Mouse (Mus musculus) ovary, postnatal 14 days (tissue): Measurements from ENCODE around the gene Cstf1.

Experiments used
- DNase-seq: peaks from one replicate; pipeline ENCODE4 v3.0.0; 2022; ENCODE audit warnings: low spot score

The Cstf1 gene

DNA sequence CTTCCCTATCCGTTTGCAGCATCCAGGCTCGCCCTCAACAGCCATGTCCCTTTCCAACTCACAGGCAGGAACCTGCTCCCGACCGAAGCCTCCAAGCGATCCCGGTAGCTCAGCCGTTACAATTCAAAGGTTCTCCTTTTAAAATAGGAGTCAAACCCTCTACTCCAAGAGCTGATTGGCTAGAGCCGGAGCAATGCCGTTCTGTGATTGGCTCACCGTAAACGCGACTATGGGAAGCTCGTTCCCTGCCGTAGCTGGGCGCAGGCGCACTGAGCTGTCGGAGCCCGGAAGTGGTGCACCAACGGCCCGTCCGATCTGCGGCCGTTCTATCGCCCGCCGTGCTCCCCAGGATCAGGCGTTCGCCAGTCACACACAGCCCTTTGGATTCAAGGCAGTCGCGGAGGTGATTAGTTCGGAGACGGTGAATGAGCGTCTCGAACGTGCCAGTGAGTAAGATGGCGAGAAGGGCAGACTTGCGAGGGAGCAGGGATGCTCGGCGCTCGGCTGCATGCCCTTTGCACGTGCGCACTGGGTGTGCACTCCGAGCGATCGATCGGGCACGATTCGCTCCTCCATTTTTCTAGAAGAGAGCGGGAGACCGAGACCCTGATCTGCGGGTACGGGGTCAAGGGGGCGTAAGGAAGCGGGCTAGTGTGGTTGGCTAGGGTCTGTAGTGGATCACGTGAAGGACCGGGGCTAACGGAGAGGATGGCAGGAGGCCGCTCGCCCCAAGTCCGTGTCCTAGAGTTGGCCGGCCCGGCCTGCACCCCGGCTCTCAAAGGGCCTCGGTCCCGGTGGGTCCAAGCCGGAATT, at the start of gene Cstf1, which contains the start of gene Aurka:
Cstf1 (plus strand) TSS at position 271 of the 813 bp plus-strand sequence.
Aurka (minus strand) TSS at position 125 of the 813 bp plus-strand sequence.
- DNase-seq = peak; percentile 85

DNA sequence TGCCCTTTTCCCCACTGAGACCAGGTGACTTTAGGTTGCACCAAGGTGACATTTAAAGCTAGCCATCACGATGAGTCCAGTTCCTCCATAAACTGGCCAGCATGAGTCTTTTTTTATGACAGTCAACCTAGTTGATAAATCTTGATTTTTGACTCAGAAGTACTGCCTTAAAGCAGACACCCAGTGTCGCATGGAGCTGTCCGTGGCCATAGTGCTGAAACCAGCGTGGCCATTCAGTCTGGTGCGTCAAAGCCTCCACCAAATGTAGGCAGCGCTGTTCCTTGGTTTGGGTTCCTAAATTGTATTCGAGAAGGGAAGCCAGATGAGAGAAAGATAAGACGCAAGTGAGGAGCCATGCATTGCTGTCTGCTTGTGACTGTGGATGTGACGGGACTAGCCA, 49.6 kb upstream of the Cstf1 start:
- DNase-seq = peak; percentile 67

DNA sequence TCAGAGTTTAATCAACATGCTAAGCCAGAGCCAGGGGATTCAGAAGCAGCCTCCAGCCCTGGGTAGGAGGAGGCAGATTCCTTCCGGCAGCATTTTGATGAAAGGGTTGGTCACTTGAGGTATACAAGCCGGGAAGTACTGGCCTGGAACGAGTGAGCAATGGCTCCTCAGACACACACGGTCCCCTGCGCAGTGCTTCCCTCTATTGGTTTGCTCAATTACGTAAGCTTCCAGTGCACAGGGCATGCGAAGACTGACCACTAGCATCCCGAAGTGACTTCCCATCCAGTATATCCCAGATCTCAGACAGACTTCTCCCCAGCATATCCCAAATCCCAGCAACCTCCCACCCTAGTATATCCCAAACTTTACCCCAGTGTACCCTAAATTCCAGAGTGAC, 42.2 kb upstream of the Cstf1 start:
- DNase-seq = no peak

GRCm38 (mm10) chr2:172329179-172329578, 41.3 kb upstream of the Cstf1 start:
- DNase-seq = peak; percentile 41

- no peak for DNase-seq
These were observed 32.1 kb upstream of the Cstf1 start for GRCm38 (mm10) chr2:172338206-172338942.

- no peak for DNase-seq
These were observed 29.5 kb upstream of the Cstf1 start for GRCm38 (mm10) chr2:172340936-172341335.

- DNase-seq = no peak
These were observed 28.9 kb upstream of the Cstf1 start for GRCm38 (mm10) chr2:172341606-172342005.

GRCm38 (mm10) chr2:172343751-172344150, 26.7 kb upstream of the Cstf1 start:
- DNase-seq = no peak

DNA sequence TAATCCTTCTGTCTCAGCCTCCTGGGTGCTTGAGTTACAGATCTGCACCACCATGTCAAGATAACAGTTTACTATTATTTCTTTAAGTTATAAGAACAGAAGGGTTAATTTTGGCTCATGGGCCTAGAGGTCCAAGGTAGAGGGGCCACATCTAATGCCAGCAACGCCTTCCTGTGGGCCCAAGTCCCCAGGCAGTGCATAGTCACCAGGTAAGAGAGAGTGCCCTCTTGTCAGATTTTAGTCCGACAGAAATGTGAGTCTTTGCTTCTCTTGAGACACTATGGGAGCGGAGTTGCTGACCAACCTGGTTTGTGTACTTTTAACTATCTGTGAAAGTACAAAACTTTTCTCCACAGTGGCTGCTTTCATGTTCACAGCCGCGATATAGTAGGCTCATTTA, 25.8 kb upstream of the Cstf1 start:
- DNase-seq = no peak

DNA sequence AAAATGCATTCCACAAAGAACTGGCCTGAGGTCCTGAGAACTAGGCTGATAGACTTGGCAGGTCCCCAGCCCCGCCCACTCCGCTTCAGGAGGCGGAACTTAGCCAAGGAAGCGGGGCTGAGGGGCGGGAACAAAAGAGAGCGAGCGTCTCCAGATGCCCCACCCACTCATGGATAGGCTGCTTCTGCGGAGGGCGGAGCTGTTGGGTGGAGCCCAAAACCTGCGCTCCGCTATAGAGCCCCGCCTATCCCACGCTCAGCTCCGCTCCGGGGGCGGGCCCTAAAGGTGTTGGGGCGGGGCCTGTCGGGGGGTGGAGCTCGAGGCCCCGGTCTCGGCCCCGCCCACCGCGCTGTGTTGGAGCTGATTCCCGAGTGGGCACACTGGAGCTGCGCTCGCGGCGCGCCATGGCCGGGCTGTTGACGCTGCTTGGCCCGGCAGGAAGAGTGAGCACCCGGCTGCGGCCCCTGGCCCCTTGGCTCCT, 25.2 kb upstream of the Cstf1 start, which contains the start of gene Fam210b:
Fam210b (plus strand) TSS at position 308 of the 481 bp plus-strand sequence.
- DNase-seq = peak; percentile 92

- DNase-seq = no peak
These were observed 24.2 kb upstream of the Cstf1 start for GRCm38 (mm10) chr2:172346034-172346929.

GRCm38 (mm10) chr2:172346933-172347611, 23.4 kb upstream of the Cstf1 start:
- no peak for DNase-seq

DNA sequence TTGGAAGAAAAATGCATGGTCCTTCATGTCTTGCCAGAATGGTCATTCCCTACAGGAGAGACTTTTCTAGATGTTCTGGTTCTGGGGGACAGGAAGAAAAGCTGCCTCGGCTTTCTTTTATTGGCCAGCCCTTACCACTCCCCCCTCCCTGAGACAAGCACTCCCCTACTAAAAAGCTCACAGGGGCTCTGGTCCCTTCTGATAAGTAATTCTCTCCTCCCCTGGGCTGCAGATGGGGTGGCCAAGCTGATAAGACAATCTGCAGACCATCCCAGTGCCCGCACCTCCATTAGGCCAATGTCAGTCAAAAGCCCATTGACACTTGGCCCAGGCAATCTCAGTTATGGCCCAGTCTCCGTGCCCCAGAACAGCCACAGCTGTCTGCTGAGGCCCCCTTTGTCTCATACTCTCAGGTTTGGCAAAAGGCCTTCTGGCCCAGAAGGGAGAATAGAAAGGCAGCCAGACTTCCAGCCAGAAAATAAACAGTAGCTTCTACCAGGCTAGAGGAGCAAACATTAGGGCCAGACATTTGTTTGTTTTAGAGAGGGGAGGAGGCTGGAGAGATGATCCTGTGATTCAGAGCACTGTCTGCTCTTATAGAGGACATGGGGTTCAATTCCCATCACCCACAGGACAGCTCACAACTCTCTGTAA, 22.1 kb upstream of the Cstf1 start:
- DNase-seq = no peak

GRCm38 (mm10) chr2:172349776-172350175, 20.7 kb upstream of the Cstf1 start:
- DNase-seq = no peak

DNA sequence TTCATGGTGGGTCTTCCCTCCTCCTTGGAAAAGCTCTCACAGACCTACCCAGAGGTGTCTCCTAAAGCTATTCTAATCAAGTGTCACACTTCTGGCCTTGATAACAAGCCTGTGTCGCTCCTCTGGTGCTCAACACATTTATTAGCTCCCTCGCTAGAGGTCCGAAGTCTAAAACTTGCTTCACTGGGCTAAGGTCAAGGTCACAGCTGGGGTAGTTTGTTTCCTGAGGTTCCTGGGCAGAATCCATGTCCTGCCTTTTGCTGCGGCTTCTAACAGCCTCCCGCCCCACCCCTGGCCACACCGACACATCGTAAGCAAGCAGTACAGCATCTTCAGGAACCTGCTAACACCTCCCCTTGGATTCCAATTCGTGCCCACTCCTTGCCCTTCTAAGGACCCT, 19.7 kb upstream of the Cstf1 start:
- no peak for DNase-seq

DNA sequence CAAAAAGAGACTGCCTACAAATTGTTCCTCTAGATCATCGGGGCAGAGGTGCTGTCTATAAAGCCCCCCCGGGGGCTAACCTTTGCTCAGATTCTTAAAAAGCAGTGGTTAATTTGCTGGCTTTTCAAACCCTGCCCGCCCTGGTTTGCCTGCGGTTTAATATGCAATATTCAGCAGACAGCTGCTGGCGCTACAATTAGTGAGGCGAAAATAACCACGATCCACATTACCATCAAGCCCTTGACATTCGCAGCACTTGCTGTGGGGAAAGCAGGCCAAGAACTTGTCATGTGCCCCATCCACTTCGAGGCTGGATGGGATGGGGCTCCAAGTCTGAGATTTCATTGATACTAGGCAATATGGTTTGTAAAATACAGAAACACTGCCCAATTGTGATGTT, 17.3 kb upstream of the Cstf1 start:
- DNase-seq = no peak

DNA sequence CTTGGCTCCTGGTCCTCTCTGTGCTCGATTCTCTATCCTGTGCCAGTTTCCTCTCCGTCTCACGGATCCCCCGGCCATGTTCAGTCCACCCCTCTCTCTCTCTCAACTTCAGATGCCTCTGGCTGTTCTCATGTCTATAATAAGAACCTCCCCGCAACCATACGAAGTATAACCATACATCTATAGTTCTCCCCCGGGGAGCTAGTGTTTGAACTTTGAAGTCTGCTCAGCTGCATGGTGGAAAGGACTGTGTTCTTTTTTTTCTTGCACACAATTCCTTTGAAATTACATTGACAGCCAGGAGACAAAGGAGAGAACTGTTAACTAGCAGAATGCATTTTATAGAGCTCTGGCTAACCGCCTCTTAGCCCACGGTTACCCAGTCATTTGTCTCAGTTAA, 15.7 kb upstream of the Cstf1 start:
- no peak for DNase-seq

DNA sequence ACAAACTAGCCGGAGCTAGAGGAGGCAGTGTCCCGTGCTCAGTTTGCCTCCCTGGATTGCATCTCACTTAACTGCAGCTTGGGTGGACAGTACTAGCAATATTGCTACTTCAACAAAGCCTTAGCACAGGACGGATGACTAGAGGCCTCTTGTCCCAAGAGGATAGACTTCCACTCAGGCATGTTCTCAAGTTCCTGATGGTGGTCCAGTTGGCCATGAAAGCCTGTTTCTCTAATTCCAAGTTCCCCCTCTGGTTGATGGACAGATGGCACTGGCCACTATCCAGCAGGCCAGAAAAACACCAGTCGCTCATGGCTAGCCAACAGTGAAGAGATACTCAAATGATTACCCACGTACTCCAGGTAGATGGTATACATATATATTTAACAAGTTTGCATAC, 14.6 kb upstream of the Cstf1 start:
- no peak for DNase-seq

DNA sequence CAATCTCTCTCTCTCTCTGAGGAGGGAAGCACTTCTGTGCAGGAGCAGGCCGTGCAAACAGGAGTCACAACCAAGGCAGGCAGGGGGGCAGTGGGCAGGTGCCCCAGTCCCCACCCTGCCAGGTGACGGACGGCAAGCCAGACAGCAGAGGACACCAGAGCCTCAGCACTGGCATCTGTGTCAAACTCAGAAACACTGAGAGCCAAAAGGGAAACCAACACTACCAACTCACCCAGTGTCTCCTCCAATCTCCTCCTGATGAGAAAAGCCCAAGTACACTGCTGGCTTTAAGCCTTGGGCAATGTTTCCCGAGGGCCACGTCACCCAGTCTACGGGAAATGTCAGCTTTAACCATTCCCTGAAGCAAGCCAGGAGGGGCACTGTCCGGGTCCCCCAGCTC, 7.3 kb upstream of the Cstf1 start:
- DNase-seq = no peak

- no peak for DNase-seq
These were observed 777 bp downstream of the Cstf1 start for GRCm38 (mm10) chr2:172371258-172371657.

- DNase-seq = no peak
These were observed 6.1 kb downstream of the Cstf1 start for GRCm38 (mm10) chr2:172376551-172376950.
